Mouse (Mus musculus): ENCODE measurements around the gene Pabpc1l. TPM values are rescaled to one million over a fixed set of nuclear protein-coding genes. Genes with fewer than 3 reads are reported as not detected.

Gene Pabpc1l
- polyA plus RNA-seq, 1 experiment: 1.5 TPM

- no peak overlapping the region for H3K4me2 ChIP-seq (ENCODE audit: low read depth)
- H3K27me3 ChIP-seq (ENCODE audit: control insufficient read depth, insufficient read depth, insufficient read length): no peaks in the 10 kb centered on the region
- TF ChIP-seq TCF3 (IDR thresholded peaks at IDR 0.05; ENCODE audit: insufficient read length, low read depth) (no peak), POLR2A (IDR thresholded peaks at IDR 0.05; ENCODE audit: insufficient read length, low read depth) (no peak), REST (IDR thresholded peaks at IDR 0.05; ENCODE audit: insufficient read depth, insufficient read length) (no peak), POLR2AphosphoS2 (IDR thresholded peaks at IDR 0.05; ENCODE audit: insufficient read length, low read depth) (no peak), E2F4 (IDR thresholded peaks at IDR 0.05; ENCODE audit: insufficient read depth) (no peak), CEBPB (IDR thresholded peaks at IDR 0.05; ENCODE audit: insufficient read depth, poor library complexity, severe bottlenecking) (no peak), MYOD1 (IDR thresholded peaks at IDR 0.05; ENCODE audit: control insufficient read depth in 1 of 3, insufficient read length in 2 of 3, low read depth in 2 of 3) (peak in 2 of 3 experiments; percentile 14 to 75), TCF12 (IDR thresholded peaks at IDR 0.05; ENCODE audit: insufficient read depth, poor library complexity, severe bottlenecking) (no peak), MYOG (IDR thresholded peaks at IDR 0.05; ENCODE audit: control insufficient read depth in 1 of 3, insufficient read depth in 1 of 3, insufficient read length in 2 of 3, low read depth in 2 of 3) (peak in 2 of 3 experiments; percentile 3 to 19), SRF (IDR thresholded peaks at IDR 0.05; ENCODE audit: control insufficient read depth, insufficient read length, low read depth) (no peak), USF1 (IDR thresholded peaks at IDR 0.05; ENCODE audit: low read depth) (no peak)
- H3K4me3 ChIP-seq: no peak overlapping the region
- no peak overlapping the region for H3ac ChIP-seq (ENCODE audit: control insufficient read depth, insufficient read length)
- peaks cover 15% of the 10 kb centered on the region for H3K79me2 ChIP-seq (ENCODE audit: control insufficient read depth, insufficient read depth)
- peaks cover 39% of the 10 kb centered on the region for H3K36me3 ChIP-seq (ENCODE audit: control insufficient read depth, insufficient read depth)
Observed at GRCm38 (mm10) chr2:164082175-164082574, 56.9 kb downstream of the Pabpc1l start.

GRCm38 (mm10) chr2:164083609-164084341 lies 58.5 kb downstream of the Pabpc1l start:
- TF ChIP-seq MAX (IDR thresholded peaks at IDR 0.05; ENCODE audit: low read depth) (no peak), SRF (IDR thresholded peaks at IDR 0.05; ENCODE audit: control insufficient read depth, insufficient read length, low read depth) (no peak), CEBPB (IDR thresholded peaks at IDR 0.05; ENCODE audit: insufficient read depth, poor library complexity, severe bottlenecking) (no peak), USF1 (IDR thresholded peaks at IDR 0.05; ENCODE audit: low read depth) (no peak), MYOG (IDR thresholded peaks at IDR 0.05; ENCODE audit: control insufficient read depth in 1 of 3, insufficient read depth in 1 of 3, insufficient read length in 2 of 3, low read depth in 2 of 3) (no peak), TCF12 (IDR thresholded peaks at IDR 0.05; ENCODE audit: insufficient read depth, poor library complexity, severe bottlenecking) (no peak), E2F4 (IDR thresholded peaks at IDR 0.05; ENCODE audit: insufficient read depth) (no peak)
- Histone ChIP-seq H3K36me3 (ENCODE audit: control insufficient read depth, insufficient read depth) (peaks cover 47% of the 10 kb centered on the region), H3K4me3 (no peak overlapping the region), H3ac (ENCODE audit: control insufficient read depth, insufficient read length) (no peak overlapping the region), H3K27me3 (ENCODE audit: control insufficient read depth, insufficient read depth, insufficient read length) (no peaks in the 10 kb centered on the region), H3K4me2 (ENCODE audit: low read depth) (no peak overlapping the region), H3K79me2 (ENCODE audit: control insufficient read depth, insufficient read depth) (peaks cover 1% of the 10 kb centered on the region)

GRCm38 (mm10) chr2:164084342-164084700 lies 59.1 kb downstream of the Pabpc1l start:
- no peaks in the 10 kb centered on the region for H3K79me2 ChIP-seq (ENCODE audit: control insufficient read depth, insufficient read depth)
- TF ChIP-seq REST (IDR thresholded peaks at IDR 0.05; ENCODE audit: insufficient read depth, insufficient read length) (no peak), POLR2AphosphoS2 (IDR thresholded peaks at IDR 0.05; ENCODE audit: insufficient read length, low read depth) (no peak), E2F4 (IDR thresholded peaks at IDR 0.05; ENCODE audit: insufficient read depth) (no peak)
- H3K27me3 ChIP-seq (ENCODE audit: control insufficient read depth, insufficient read depth, insufficient read length): no peaks in the 10 kb centered on the region
- H3K4me2 ChIP-seq (ENCODE audit: low read depth): no peak overlapping the region
- no peak overlapping the region for H3ac ChIP-seq (ENCODE audit: control insufficient read depth, insufficient read length)
- H3K4me3 ChIP-seq: no peak overlapping the region
- peaks cover 52% of the 10 kb centered on the region for H3K36me3 ChIP-seq (ENCODE audit: control insufficient read depth, insufficient read depth)

- no peak for TF ChIP-seq POLR2AphosphoS2 (IDR thresholded peaks at IDR 0.05; ENCODE audit: insufficient read length, low read depth)
- no peak for TF ChIP-seq MYOD1 (IDR thresholded peaks at IDR 0.05; ENCODE audit: control insufficient read depth in 1 of 3, insufficient read length in 2 of 3, low read depth in 2 of 3)
- no peak for TF ChIP-seq E2F4 (IDR thresholded peaks at IDR 0.05; ENCODE audit: insufficient read depth)
- TF ChIP-seq REST (IDR thresholded peaks at IDR 0.05; ENCODE audit: insufficient read depth, insufficient read length): no peak
- no peak for TF ChIP-seq CEBPB (IDR thresholded peaks at IDR 0.05; ENCODE audit: insufficient read depth, poor library complexity, severe bottlenecking)
- no peak for TF ChIP-seq POLR2A (IDR thresholded peaks at IDR 0.05; ENCODE audit: insufficient read length, low read depth)
- Histone ChIP-seq H3K36me3 (ENCODE audit: control insufficient read depth, insufficient read depth) (peaks cover 40% of the 10 kb centered on the region), H3K27me3 (ENCODE audit: control insufficient read depth, insufficient read depth, insufficient read length) (no peaks in the 10 kb centered on the region)
Observed at GRCm38 (mm10) chr2:164087416-164088017, 62.3 kb downstream of the Pabpc1l start.

GRCm38 (mm10) chr2:164089508-164089907 lies 64.3 kb downstream of the Pabpc1l start:
- Histone ChIP-seq H3K36me3 (ENCODE audit: control insufficient read depth, insufficient read depth) (peaks cover 30% of the 10 kb centered on the region), H3K27me3 (ENCODE audit: control insufficient read depth, insufficient read depth, insufficient read length) (no peaks in the 10 kb centered on the region), H3ac (ENCODE audit: control insufficient read depth, insufficient read length) (no peak overlapping the region), H3K79me2 (ENCODE audit: control insufficient read depth, insufficient read depth) (no peaks in the 10 kb centered on the region), H3K4me2 (ENCODE audit: low read depth) (no peak overlapping the region), H3K4me3 (no peak overlapping the region)
- no peak for TF ChIP-seq POLR2AphosphoS2 (IDR thresholded peaks at IDR 0.05; ENCODE audit: insufficient read length, low read depth)
- TF ChIP-seq SRF (IDR thresholded peaks at IDR 0.05; ENCODE audit: control insufficient read depth, insufficient read length, low read depth): no peak
- TF ChIP-seq POLR2A (IDR thresholded peaks at IDR 0.05; ENCODE audit: insufficient read length, low read depth): no peak
- no peak for TF ChIP-seq TCF3 (IDR thresholded peaks at IDR 0.05; ENCODE audit: insufficient read length, low read depth)
- no peak for TF ChIP-seq MYOD1 (IDR thresholded peaks at IDR 0.05; ENCODE audit: control insufficient read depth in 1 of 3, insufficient read length in 2 of 3, low read depth in 2 of 3)
- no peak for TF ChIP-seq MYOG (IDR thresholded peaks at IDR 0.05; ENCODE audit: control insufficient read depth in 1 of 3, insufficient read depth in 1 of 3, insufficient read length in 2 of 3, low read depth in 2 of 3)
- TF ChIP-seq REST (IDR thresholded peaks at IDR 0.05; ENCODE audit: insufficient read depth, insufficient read length): no peak
- TF ChIP-seq E2F4 (IDR thresholded peaks at IDR 0.05; ENCODE audit: insufficient read depth): no peak
- TF ChIP-seq CEBPB (IDR thresholded peaks at IDR 0.05; ENCODE audit: insufficient read depth, poor library complexity, severe bottlenecking): no peak
- TF ChIP-seq TCF12 (IDR thresholded peaks at IDR 0.05; ENCODE audit: insufficient read depth, poor library complexity, severe bottlenecking): no peak
- TF ChIP-seq MAX (IDR thresholded peaks at IDR 0.05; ENCODE audit: low read depth): no peak
- no peak for TF ChIP-seq USF1 (IDR thresholded peaks at IDR 0.05; ENCODE audit: low read depth)

More at GRCm38 (mm10) chr2:164087416-164088017, 62.3 kb downstream of the Pabpc1l start:
- H3ac ChIP-seq (ENCODE audit: control insufficient read depth, insufficient read length): no peak overlapping the region
- no peak overlapping the region for H3K4me3 ChIP-seq
- H3K4me2 ChIP-seq (ENCODE audit: low read depth): no peak overlapping the region
- H3K79me2 ChIP-seq (ENCODE audit: control insufficient read depth, insufficient read depth): no peaks in the 10 kb centered on the region

Data from myocyte (in vitro differentiated cells).